Mouse (Mus musculus) limb, embryonic 14.5 days (tissue): Measurements from ENCODE around the gene Irgm1. TPM values are rescaled to one million over a fixed set of nuclear protein-coding genes. Genes with fewer than 3 reads are reported as not detected.
"Not testable (repeated sequence)": the region's sequence is repeated elsewhere in the genome, so short reads cannot be mapped to it uniquely, and the experiment has no call there.

ENCODE experiments used
- ATAC-seq: fragments of 200-750 bp; cut with Nextera tagmentation; 2 replicates; pipeline ENCODE4 v1.8.0; 2017; ENCODE audit warnings: low read depth, moderate number of reproducible peaks, moderate TSS enrichment; ENCODE audit not compliant: low FRiP score
- DNase-seq: peaks from one replicate; pipeline ENCODE4 v3.0.0-alpha.2; 2015; ENCODE audit warnings: low spot score
- H3K27ac ChIP-seq: fragments of 300-500 bp; sonication (generic); replicated peaks from 2 replicates; pipeline ENCODE4 v1.5.1; 2014; ENCODE audit warnings: low read depth, mild to moderate bottlenecking, low read length, moderate library complexity, mixed read lengths
- H3K27me3 ChIP-seq: fragments of 300-500 bp; sonication (generic); 2 replicates; pipeline ENCODE4 v1.6.1; 2014; ENCODE audit warnings: low read length, mixed read lengths; ENCODE audit not compliant: control insufficient read depth, insufficient read depth
- H3K36me3 ChIP-seq: fragments of 300-500 bp; sonication (generic); 2 replicates; pipeline ENCODE4 v1.6.1; 2014; ENCODE audit warnings: mild to moderate bottlenecking, low read length, moderate library complexity, mixed read lengths; ENCODE audit not compliant: control insufficient read depth, insufficient read depth
- H3K4me1 ChIP-seq: fragments of 300-500 bp; sonication (generic); 2 replicates; pipeline ENCODE4 v1.6.1; 2014; ENCODE audit warnings: antibody characterized with exemption, low read length, mixed read lengths; ENCODE audit not compliant: control insufficient read depth, insufficient read depth
- H3K4me2 ChIP-seq: fragments of 300-500 bp; sonication (generic); replicated peaks from 2 replicates; pipeline ENCODE4 v1.6.1; 2014; ENCODE audit warnings: low read depth, mild to moderate bottlenecking, low read length, moderate library complexity; ENCODE audit not compliant: severe bottlenecking
- H3K4me3 ChIP-seq: fragments of 300-500 bp; sonication (generic); replicated peaks from 2 replicates; pipeline ENCODE4 v1.5.1; 2014; ENCODE audit warnings: low read length
- H3K9ac ChIP-seq: fragments of 300-500 bp; sonication (generic); 2 replicates; pipeline ENCODE4 v1.6.1; 2014; ENCODE audit warnings: mild to moderate bottlenecking, low read depth, low read length, moderate library complexity; ENCODE audit not compliant: severe bottlenecking
- H3K9me3 ChIP-seq: fragments of 300-500 bp; sonication (generic); 2 replicates; pipeline ENCODE4 v1.6.1; 2016; ENCODE audit warnings: low read length; ENCODE audit not compliant: control insufficient read depth
- POLR2A ChIP-seq: fragments of 200-500 bp; IDR thresholded peaks from 2 replicates; pipeline ENCODE4 v1.8.0; 2012; ENCODE audit warnings: inconsistent platforms, mild to moderate bottlenecking, moderate library complexity, borderline replicate concordance; ENCODE audit not compliant: insufficient read depth, insufficient read length; ENCODE audit errors: extremely low read depth
- WGBS: fragments of 180-500 bp; shearing (Covaris S2); extraction: QIAGEN DNeasy Blood & Tissue Kit; methylation state at CpG from one replicate; pipeline ENCODE4 v1.1.7; 2014; 5-methylcytosine and 5-hydroxymethylcytosine counted together
- polyA plus RNA-seq, 2 experiments: library from polyadenylated mRNA; depleted of rRNA in 1 of 2; stranded (reverse) in 1 of 2; unstranded in 1 of 2; fragments of >200 nt; fragmentation: Nextera tagmentation in 1 of 2; extraction: Ambion mirVana in 1 of 2; gene quantifications; 2 replicates each; pipeline versions ENCODE4 v1.2.1 to v1.2.3; 2012 to 2014

Gene Irgm1
- polyA plus RNA-seq, 2 experiments = 4.1 to 5.5 TPM

GRCm38 (mm10) chr11:48822768-48823512, 48.5 kb downstream of the Irgm1 start:
- Histone ChIP-seq H3K27ac (no peak overlapping the region), H3K4me2 (peak overlapping the region; percentile 67), H3K27me3 (peaks cover 13% of the 10 kb centered on the region; the same call in 1 of the 2 replicates), H3K9me3 (no peaks in the 10 kb centered on the region), H3K9ac (no peak overlapping the region), H3K36me3 (no peaks in the 10 kb centered on the region), H3K4me1 (no peaks in the 10 kb centered on the region), H3K4me3 (peak overlapping the region; percentile 36)
- ATAC-seq (no peak), DNase-seq (no peak)
- TF ChIP-seq POLR2A = no peak
- WGBS = 33% methylated on average over 14 of the region's 14 CpGs

- H3K9me3 ChIP-seq, ATAC-seq, H3K4me3 ChIP-seq, DNase-seq, H3K36me3 ChIP-seq, H3K4me2 ChIP-seq, H3K4me1 ChIP-seq, H3K9ac ChIP-seq, H3K27ac ChIP-seq: not testable (repeated sequence)
- peaks cover 13% of the 10 kb centered on the region; the same call in 1 of the 2 replicates for H3K27me3 ChIP-seq
- WGBS = 85% methylated on average over 14 of the region's 14 CpGs
Measured at GRCm38 (mm10) chr11:48821299-48821698, 50.2 kb downstream of the Irgm1 start.

GRCm38 (mm10) chr11:48820308-48820674, 51.2 kb downstream of the Irgm1 start:
- TF ChIP-seq POLR2A = no peak
- no peak overlapping the region for H3K27ac ChIP-seq
- H3K4me3 ChIP-seq = no peak overlapping the region
- H3K4me1 ChIP-seq = peaks cover 9% of the 10 kb centered on the region
- peaks cover 3% of the 10 kb centered on the region; the same call in 1 of the 2 replicates for H3K36me3 ChIP-seq
- H3K9ac ChIP-seq = no peak overlapping the region
- no peak for ATAC-seq
- no peaks in the 10 kb centered on the region for H3K9me3 ChIP-seq
- H3K4me2 ChIP-seq = no peak overlapping the region
- H3K27me3 ChIP-seq = peaks cover 13% of the 10 kb centered on the region; the same call in 1 of the 2 replicates
- no peak for DNase-seq

- H3K4me3 ChIP-seq = no peak overlapping the region
- no peak for DNase-seq
- no peak for ATAC-seq
- H3K36me3 ChIP-seq = peaks cover 5% of the 10 kb centered on the region; the same call in 1 of the 2 replicates
- H3K27ac ChIP-seq = no peak overlapping the region
- H3K9ac ChIP-seq = no peak overlapping the region
- peaks cover 11% of the 10 kb centered on the region; the same call in 1 of the 2 replicates for H3K27me3 ChIP-seq
- no peaks in the 10 kb centered on the region for H3K9me3 ChIP-seq
- peaks cover 11% of the 10 kb centered on the region for H3K4me1 ChIP-seq
- no peak overlapping the region for H3K4me2 ChIP-seq
- TF ChIP-seq POLR2A = no peak
- 81% methylated on average over 7 of the region's 7 CpGs for WGBS
Measured at GRCm38 (mm10) chr11:48819614-48820307, 51.7 kb downstream of the Irgm1 start.

- peak overlapping the region; percentile 73 for H3K4me3 ChIP-seq
- H3K27ac ChIP-seq = no peak overlapping the region
- no peaks in the 10 kb centered on the region for H3K27me3 ChIP-seq
- under 1% methylated on average over 16 of the region's 16 CpGs for WGBS
- 0 out of 2 replicates have a peak overlapping the region, but pooled peaks have one; percentile 86 for H3K9ac ChIP-seq
- DNase-seq = peak; percentile 97
- ATAC-seq = peak; percentile 18
- peaks cover 11% of the 10 kb centered on the region for H3K4me1 ChIP-seq
- H3K9me3 ChIP-seq = no peaks in the 10 kb centered on the region
- peak overlapping the region; percentile 49 for H3K4me2 ChIP-seq
- TF ChIP-seq POLR2A = no peak
- peaks cover 9% of the 10 kb centered on the region; the same call in 1 of the 2 replicates for H3K36me3 ChIP-seq
Measured at GRCm38 (mm10) chr11:48818346-48818745, 53.1 kb downstream of the Irgm1 start.
